Mouse (Mus musculus): ENCODE data around the gene Rapgef5.

Gene Rapgef5

DNA sequence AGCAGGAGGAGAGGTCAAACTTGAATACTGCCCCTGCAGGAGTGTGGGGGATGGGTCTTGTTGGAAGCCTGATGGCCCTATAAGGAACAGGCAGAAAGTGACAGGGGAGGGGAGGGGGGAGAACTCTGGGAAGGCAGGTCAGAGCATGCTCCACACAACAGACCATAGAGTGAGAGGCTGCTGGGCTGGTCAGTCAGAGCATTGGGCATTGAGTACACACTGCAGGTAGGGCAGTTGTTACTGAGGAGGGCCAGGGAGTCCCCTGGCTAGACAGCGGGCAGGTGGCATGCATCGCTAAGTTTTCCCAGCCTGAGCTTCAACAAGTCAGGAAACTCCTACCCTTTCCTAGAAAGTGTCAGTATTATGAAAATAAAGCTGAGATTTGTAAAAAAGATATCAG is 106.7 kb downstream of the Rapgef5 start:
- no peak for DNase-seq

DNA sequence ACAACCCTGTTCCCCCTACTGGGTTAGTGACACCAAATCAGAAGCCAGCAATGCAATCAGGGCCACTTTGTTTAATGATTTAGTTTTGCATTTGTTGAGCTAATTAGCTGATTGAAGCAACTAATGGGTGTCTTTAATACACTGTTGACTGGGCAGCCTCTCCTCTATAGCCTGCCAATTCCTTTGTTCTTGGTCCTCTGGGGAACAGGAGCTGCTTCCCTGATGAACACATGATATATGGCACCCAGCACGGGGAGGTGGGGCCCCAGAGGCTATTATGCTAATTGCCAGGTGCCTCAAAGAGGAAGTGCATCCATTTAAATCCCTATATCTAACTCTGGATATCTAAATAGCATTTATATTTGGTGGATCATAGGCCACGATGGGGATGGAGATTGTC is 111.0 kb downstream of the Rapgef5 start:
- peak; percentile 30 for DNase-seq

DNA sequence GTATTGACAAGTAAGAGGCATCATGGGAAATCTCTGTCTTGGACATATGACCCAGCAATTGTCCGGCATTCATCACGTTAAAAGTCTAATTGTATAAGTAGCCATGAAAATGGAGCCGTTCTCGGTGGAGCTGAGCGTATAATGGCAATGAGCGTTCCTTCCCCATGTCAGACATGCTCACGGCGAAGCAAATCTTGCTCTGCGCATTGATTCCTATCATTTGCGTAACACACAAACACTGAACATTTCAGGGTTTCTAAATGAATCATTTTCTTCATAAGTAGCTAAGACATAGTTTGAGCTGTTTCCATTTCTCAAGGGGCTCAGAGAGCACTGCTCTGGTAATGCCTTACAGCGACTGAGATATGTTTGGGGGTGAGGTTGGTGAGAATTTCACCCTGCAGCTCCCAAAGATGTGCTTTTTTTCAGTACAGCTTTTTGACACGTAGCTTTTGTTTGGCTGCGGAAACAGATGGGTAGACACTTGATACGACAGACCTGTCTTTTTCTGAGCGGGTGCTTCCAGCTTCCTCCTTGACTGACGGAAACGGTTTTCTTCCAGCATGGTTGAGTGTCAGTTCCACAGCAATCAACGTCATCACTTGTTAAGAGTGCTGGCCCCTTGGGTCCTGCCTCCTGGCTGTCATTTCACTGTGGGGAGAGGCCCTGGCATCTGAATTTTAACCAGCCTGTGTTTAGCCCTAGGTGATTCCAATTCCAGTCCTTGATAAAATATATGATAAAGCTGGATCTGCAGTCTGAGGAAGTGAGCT is 112.2 kb downstream of the Rapgef5 start:
- no peak for DNase-seq

DNA sequence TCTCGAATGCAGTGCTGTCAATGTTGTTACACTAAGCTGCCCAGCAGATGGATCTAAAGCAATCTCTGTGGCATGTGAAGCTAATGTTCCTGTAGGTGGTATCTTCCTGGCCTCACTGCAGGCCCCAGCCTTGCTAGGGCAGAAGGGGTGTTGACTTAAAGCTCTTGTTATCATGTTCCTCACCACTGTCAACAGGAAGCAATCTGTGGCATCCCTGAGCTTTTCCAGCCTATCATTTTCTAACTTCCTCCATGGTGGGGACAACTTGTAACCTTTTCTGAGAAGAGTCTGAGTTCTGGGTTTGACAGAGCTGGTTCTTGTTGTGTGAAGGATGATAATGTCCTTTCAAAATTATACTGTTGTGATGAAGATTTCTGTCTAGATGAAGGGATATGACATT is 115.9 kb downstream of the Rapgef5 start:
- no peak for DNase-seq

DNA sequence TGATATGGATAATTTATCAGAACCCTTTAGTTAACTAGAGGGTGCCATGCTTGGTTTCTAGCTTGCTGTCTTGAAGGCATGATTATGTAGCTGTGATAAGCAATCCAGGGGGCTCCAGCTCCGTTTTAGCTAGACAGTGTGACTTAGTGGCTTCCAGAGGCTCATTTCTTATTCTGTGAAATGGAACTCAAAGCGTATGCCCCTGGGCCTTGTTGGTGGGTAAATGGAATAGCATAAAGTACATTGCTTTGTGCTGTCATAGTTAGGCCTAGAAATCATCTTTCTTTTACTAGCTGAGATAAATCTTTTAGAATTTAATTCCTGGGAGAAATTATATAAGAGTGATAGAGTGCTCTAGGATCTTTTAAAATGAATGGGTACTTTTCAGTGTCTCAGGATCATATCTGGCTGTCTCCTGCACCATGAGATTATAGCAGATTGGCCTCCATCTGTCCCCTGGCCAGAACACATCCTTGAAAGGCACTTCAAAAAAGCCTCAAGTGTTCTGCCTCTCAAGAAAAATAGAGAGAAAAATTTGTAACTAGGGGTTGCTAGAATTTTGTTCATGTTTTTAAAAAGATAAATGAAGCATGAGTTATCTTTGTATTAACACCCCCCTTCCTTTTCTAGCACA is 120.0 kb downstream of the Rapgef5 start:
- no peak for DNase-seq

DNA sequence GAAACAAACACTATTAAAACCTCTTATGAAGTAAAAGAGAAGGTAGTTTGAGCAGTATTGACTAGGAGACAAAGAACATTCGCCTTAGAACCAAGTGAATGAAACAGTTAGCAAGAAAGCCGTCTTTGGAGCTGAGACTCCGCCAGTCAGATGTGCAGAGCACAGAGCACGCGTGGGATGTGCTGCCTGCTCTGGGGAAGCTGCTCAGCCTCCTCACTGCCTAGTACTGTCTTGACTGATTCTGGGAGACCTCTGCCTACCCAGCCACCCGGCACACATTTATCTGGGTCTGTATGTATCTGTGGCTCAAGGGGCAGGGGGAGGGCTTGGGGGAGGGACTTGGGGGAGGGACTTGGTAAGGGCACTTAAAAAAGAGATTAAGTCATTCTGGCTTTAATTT is 120.7 kb downstream of the Rapgef5 start:
- peak; percentile 63 for DNase-seq

DNA sequence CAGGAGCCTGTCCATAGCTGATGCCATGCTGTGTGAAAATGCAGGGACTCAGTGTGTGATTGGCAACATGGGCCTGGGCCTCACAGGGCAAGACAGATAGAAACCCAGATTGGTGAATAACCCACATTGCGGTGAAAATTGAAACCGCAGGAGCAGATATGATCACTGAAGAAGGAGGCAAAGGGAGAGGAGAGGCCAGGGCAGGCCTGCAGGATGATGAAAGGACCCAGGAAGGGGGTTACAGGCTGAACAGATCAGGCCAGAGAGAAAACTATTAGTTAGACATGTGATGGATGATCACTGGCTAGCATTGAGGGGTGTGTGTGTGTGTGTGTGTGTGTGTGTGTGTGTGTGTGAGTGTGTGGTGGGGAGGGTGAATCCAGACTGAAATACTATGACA is 122.6 kb downstream of the Rapgef5 start:
- no peak for DNase-seq

DNA sequence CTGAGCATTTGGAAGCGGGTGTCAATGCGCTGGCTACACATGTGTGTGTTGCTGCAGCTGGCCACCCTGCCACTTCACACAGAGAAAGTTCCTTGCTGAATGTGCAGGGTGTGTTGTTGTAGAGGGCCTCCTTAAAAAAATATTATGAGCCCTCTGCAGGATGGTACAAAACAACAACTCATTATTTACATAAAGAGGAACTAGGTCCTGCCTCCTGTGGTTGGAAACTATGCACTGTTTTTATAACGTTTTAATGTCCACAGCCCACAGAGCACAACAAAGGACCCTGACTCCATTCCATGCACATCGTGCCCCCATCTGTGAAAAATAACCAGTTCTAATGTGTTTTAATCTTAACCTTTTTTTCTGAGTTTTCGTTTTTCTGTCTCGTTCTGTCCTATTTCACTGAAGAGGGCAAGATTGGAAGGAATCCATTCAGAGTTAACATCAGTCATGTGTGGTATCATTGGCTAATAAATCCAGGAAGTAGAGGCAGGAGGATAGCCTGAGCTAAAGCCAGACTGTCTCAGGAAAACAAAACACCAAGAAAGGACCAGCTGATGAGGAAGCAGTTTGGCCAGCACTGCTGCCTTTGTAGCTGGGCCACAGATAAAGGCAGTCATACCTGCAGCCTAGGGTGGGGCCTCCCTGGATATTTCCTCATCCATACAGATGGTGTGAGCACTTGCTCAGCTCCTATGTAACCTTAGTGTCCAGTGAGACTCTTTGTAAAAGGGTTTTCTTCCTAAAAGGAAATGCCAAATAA is 123.3 kb downstream of the Rapgef5 start:
- DNase-seq: no peak

DNA sequence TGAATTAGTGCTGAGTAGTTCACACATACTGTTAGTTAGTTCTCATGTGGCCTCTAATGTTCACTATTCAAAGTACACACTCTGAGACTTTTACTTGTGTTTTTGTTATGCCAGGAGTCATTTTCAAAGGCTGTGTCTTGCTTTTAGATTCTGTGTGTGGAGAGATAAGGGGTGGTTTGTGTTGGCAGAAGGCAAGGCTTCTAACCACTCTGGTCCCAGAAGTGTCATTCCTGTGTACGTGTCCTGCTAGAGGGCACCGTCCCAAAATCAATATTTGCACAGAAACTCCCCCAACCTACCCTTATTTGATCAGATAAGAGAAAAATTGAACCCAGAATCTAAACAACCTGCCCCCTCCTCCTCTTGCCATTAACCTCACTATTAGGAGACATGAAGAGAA is 126.2 kb downstream of the Rapgef5 start:
- DNase-seq: no peak

DNA sequence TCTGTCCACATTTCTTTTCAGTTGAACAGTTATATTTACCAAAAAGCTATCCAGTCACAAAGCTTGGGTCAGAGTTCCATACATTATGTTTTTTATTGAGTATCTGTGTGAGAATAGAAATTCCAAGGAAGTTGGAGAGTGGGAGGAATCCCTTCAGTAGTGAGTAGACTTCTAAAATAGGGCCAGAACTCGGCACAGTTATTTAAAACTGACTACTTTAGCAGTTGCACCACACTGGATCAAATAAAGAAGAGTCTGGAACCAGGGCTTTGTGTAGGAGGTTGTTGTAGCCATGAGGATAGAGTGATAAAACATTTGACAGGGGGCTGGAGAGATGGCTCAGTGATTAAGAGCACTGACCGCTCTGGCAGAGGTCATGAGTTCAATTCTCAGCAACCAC is 129.5 kb downstream of the Rapgef5 start:
- no peak for DNase-seq

DNA sequence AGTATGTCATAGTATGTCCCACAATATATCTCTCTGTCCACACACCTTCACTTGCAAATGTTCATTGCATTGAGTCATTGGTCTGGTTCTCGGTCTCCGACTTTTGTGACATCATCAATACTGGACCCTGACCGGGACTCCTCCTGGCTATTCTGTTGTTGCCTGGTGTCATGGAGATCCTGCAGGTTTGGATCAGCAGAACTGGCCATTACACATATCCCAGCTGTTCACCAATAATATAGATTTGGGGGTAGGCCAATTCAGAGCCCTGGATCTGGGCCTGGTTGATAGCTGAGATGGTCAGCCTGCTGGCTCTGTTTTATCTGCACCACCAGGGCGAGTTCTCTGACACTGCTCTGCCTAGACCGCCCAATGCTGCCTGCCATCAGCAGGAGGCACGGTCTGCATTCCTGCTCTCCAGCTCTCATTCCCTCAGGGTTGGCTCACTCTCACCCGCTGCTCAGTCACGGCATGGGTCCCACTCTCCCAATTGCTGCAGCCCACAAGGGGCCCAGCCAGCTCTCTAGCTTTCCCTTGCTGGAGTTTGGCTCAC is 137.7 kb downstream of the Rapgef5 start:
- no peak for DNase-seq

DNA sequence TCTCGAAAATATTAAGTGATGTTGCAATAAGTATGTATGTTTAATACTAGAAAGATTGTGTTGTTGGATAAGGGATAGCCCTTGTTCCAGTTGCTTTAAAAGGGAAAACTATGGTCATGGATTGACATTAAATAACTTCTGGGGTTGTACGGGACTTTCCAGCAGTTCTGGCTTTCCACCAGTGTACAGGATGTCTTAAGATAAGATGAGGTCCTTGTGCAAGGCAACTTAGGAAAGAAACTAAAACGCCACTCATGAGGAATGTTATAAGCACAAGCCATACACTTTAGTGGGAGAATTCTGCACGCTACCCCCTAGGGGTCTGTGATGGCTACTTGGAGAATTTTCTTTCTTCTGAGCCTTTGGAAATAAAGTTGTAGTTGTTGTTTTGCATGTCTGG is 140.7 kb downstream of the Rapgef5 start:
- no peak for DNase-seq

DNA sequence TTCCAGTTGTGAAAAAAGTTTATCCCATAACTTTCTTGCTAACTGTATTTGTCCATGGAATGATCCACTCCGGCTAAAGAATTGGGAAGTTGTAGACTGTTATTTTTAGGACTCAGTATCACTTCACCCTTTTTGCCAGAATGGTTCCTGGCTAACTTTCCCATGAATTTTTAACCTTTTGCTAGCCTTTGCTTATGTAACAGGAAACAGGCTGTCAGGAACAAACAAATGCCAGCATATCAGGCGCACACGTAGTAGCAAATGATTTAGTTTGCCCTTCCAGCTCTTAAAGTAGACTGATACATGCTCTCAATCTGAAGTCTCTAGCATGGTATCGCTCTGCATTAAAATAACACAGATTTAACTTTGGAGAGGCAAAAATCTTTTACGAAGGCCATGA is 141.5 kb downstream of the Rapgef5 start:
- no peak for DNase-seq

DNA sequence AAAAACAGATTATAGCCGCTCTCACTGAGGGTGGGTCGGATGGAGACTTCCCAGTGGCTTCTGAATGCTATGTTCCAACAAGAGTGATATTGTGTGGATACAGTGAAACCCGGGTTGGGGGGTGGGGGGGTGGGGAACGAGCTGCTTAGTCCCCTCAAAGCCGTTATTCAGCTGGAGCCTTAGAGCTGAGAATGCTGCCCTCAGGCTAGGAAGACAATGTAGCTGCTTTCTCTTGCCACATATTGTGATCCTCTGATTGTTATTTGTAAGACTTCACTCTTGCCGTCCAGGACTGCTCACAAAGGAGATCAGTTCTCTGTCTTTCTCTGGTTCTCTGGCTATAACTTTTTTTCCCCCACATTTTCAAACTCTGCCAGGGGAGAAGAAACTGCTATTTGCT is 142.5 kb downstream of the Rapgef5 start:
- DNase-seq: peak; percentile 33

DNA sequence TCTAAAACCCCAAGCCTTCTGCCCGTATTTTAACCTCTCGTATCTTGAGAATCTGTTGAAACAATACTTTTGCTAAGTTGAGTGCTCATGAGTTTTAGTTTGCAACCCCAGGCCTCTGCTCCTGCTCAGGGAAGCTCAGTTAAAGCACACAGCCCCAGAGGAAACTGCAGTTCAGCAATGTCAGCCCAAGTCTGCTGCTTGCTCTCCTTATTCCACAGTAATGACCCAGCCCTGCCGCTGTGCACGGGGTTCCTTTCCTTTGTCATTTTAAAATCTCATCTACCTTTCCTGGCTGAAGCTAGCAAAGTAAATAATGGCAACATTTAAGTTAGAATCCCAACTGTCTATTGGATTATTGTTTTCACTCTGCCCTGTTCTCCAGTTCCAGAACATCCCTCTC is 144.1 kb downstream of the Rapgef5 start:
- no peak for DNase-seq

DNA sequence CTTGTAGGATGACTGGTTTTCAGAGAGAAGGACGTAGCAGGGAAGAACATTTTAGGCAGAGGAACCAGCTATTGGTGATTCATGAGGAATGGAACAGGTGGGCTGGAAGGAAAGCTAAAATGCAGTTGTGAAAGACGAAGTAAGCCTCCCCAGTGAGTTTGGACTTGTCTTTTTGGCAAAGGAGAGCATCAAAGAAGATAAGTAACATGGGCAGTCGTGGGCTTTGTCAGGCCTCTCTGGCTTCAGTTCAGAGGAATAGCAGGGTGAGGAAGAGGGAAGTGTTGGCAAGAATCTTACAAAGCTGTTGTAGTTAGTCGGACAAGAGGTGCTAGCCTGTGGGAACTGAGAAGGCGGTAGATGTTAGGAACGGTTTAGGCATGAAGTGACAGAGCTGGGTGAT is 145.6 kb downstream of the Rapgef5 start:
- no peak for DNase-seq

DNA sequence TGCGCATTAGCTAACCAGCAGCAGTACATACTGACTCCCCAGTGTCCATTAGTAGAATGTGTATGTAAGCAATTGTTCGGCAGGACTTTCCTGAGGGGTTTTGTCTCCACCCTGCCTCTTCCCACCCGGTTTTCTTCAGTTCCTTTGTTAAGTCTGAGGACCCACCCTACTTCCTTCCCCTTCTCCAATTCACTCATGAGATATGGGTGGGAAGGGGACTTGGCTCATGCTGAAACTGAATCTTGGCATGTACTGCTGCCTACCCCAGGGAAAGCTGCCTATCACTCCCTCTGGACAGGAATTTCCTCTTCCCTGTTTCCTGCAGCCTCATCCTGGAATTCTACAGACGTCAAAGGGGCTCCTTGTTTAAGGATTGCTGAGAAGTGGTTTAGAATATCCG is 147.4 kb downstream of the Rapgef5 start:
- no peak for DNase-seq

DNA sequence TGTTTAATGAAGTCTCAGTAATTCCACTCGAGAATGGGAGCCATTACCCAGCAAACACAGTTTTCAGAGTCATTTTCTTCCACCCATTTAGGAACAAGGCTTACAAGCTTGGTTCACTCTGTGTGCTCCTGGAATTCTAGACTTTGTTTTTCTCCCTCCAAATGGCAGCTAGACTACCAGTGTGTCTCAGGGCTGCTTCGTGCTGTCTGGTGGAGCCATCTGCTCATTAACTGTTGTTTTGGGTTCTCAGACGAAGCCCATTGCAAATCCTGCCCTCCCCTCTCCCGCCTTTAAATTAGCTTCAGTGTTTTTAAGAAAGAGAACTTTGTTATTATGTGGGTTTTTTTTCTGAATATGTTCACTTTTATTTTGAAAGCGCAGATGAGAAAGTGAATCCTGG is 148.4 kb downstream of the Rapgef5 start:
- DNase-seq: peak; percentile 70

DNA sequence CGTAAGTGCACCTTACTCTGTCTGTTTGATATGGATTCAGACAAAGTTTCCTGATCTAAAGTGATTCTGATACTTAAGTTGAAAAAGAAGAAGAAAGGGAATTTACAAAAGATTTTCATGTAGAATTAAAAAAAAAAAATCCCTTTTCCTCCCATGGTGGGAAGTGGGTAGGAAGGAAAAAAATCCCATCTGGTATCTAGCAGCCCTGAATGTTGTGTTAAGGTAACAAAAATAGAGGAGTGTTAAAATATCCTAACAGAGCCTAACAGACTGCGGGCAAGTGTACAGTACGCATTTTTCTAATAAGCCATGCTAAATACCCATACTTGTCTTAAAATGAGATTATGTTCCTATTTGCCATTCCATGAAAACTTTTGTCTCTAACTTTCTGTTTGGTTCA is 150.1 kb downstream of the Rapgef5 start:
- DNase-seq: peak; percentile 48

DNA sequence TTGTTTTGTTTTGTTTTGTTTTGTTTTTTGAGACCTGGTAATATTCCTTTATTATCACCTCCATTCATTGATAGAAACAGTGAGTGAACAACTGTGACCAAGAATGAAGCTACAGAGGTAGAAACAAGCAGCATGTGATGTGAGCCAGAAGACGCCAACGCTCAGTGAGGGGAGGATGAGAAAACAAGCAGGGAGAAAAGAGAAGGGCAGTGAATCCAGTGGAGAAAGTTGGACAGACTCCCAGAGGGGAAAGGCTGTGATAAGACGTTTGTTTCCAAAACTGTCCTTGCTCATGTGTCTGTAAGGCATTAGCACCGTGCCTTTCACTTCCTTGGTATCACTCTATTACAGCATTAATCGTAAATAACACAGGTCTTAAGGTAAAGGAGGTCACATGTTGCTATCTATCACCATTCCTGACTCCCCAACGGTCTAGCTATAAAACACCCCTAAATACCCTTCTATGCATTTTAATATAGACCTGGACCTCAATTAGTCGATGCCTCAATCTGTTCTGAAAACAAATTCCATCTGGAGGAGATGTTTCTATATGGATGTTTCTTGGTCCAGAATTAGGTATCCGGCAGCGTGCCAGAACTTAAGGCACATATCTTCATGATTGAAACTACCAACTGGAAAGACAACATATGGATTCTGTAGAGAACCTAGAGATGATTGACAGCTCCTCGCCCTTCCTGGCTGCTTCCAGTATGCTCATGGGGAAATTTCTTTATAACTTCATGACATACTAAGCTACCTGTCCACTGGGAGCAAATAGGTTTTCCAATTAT is 153.5 kb downstream of the Rapgef5 start:
- no peak for DNase-seq

DNA sequence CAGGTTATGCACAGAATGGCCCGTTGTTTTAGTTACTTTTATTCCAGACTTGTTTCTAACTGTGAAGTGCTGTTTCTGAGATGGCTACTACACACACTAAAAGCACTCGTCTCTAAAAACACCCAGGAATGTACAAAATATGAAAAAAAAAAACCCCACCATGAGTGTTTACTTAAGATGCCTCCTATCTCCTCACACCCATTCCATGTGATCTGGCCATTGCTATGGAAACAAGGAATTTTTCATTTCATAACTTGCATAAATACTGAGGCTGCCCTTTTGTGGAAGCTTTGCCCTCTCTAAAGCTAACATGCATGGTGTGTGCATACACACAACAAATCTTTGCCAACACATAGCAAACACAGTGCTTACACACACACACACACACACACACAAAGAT is 156.9 kb downstream of the Rapgef5 start:
- no peak for DNase-seq

DNA sequence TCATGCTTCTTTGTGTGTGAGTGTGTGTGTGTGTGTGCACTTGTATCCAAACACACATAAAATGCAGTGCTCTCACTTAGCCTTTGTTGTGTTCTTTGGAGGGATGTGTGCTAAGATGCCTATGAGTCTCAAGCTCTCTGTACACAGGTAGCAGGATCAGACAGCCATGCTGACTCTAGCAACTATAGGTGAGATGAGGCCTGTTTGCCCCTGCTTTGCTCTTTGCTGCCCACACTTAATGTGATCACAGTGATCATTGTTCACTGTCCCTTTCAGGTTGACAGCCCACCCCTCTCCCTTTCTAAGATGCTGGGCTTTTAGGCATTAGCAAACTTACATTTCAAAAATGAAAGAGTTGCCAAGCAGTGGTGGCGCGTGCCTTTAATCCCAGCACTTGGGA is 158.2 kb downstream of the Rapgef5 start:
- no peak for DNase-seq

DNA sequence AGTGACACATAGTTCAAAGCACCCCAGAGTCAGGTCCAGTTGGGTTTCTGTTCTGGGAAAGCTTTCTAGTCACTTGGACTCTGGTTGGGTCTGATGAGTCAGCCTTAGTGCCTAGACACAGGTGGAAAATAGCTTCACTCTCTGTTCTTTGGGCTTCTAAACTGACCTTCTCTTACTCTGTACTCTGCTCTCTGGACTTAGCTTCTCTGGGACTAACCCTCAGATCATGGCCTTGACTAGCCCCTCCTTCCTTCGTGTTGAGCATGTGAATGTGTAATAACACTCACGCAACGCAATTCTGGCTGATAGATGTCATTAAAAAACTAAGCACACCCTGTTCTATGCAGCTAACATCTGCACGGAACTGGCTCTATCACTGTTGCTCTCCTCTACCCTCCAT is 160.0 kb downstream of the Rapgef5 start:
- no peak for DNase-seq

Measured in layer of hippocampus, adult 9-11 months (tissue).